Mouse (Mus musculus): Measurements from ENCODE around the gene Nxpe5. TPM values are rescaled to one million over a fixed set of nuclear protein-coding genes. Genes with fewer than 3 reads are reported as not detected.

Gene Nxpe5
- polyA plus RNA-seq, 1 experiment from 2014 or later: not detected

- peak; percentile 98 for ATAC-seq (ENCODE audit: low FRiP score)
- under 1% methylated on average over 56 of the region's 56 CpGs for WGBS
- peak within 1 kb of the TSS; percentile 78 for H3K4me2 ChIP-seq
- H3K27ac ChIP-seq (replicated peaks): peak within 1 kb of the TSS; percentile 81
- peak within 1 kb of the TSS; percentile 74 for H3K9ac ChIP-seq (replicated peaks)
- peaks cover 48% of the 10 kb centered on the region for H3K4me1 ChIP-seq
- H3K27me3 ChIP-seq (replicated peaks): no peaks in the 10 kb centered on the region
- peaks cover 7% of the 10 kb centered on the region for H3K36me3 ChIP-seq
- H3K4me3 ChIP-seq (replicated peaks): peak within 1 kb of the TSS; percentile 61
- no peaks in the 10 kb centered on the region for H3K9me3 ChIP-seq (replicated peaks)
Observed at GRCm38 (mm10) chr5:138279585-138280424, 54.1 kb downstream of the Nxpe5 start, which contains the start of the genes Gm43720, Gpc2 and Stag3. Gm43720 (minus strand) TSS chr5:138279958. Gpc2 (minus strand) TSS chr5:138280005. Stag3 (plus strand) TSS chr5:138280240.

GRCm38 (mm10) chr5:138280425-138280768, 54.7 kb downstream of the Nxpe5 start:
- Histone ChIP-seq H3K4me2 (peak overlapping the region; percentile 78), H3K4me3 (replicated peaks) (peak overlapping the region; percentile 61), H3K27me3 (replicated peaks) (no peaks in the 10 kb centered on the region), H3K36me3 (peaks cover 7% of the 10 kb centered on the region), H3K27ac (replicated peaks) (peak overlapping the region; percentile 58), H3K4me1 (peaks cover 42% of the 10 kb centered on the region), H3K9me3 (replicated peaks) (no peaks in the 10 kb centered on the region), H3K9ac (replicated peaks) (no peak overlapping the region; the same call in 1 of the 2 replicates)
- 21% methylated on average over 26 of the region's 26 CpGs for WGBS
- ATAC-seq (ENCODE audit: low FRiP score): no peak

GRCm38 (mm10) chr5:138280829-138281228, 55.1 kb downstream of the Nxpe5 start:
- Histone ChIP-seq H3K9me3 (replicated peaks) (no peaks in the 10 kb centered on the region), H3K4me1 (peaks cover 38% of the 10 kb centered on the region), H3K36me3 (peaks cover 7% of the 10 kb centered on the region), H3K27ac (replicated peaks) (no peak overlapping the region), H3K4me3 (replicated peaks) (peak overlapping the region; percentile 61), H3K4me2 (peak overlapping the region; percentile 78), H3K9ac (replicated peaks) (no peak overlapping the region), H3K27me3 (replicated peaks) (no peaks in the 10 kb centered on the region)
- ATAC-seq (ENCODE audit: low FRiP score): no peak
- WGBS: 93% methylated on average over 15 of the region's 15 CpGs

GRCm38 (mm10) chr5:138281798-138282197, 56.1 kb downstream of the Nxpe5 start:
- no peaks in the 10 kb centered on the region for H3K9me3 ChIP-seq (replicated peaks)
- H3K4me2 ChIP-seq: no peak overlapping the region
- H3K4me1 ChIP-seq: peaks cover 28% of the 10 kb centered on the region
- H3K9ac ChIP-seq (replicated peaks): no peak overlapping the region
- H3K27me3 ChIP-seq (replicated peaks): no peaks in the 10 kb centered on the region
- peaks cover 5% of the 10 kb centered on the region for H3K36me3 ChIP-seq
- no peak overlapping the region for H3K27ac ChIP-seq (replicated peaks)
- H3K4me3 ChIP-seq (replicated peaks): no peak overlapping the region
- WGBS: 82% methylated on average over 2 of the region's 2 CpGs
- ATAC-seq (ENCODE audit: low FRiP score): no peak

- 59% methylated on average over 1 of the region's 1 CpGs for WGBS
- no peak overlapping the region for H3K4me3 ChIP-seq (replicated peaks)
- H3K4me1 ChIP-seq: peaks cover 11% of the 10 kb centered on the region
- no peak for ATAC-seq (ENCODE audit: low FRiP score)
- no peak overlapping the region for H3K27ac ChIP-seq (replicated peaks)
- no peaks in the 10 kb centered on the region for H3K36me3 ChIP-seq
- no peaks in the 10 kb centered on the region for H3K27me3 ChIP-seq (replicated peaks)
- H3K9ac ChIP-seq (replicated peaks): no peak overlapping the region
- H3K9me3 ChIP-seq (replicated peaks): no peaks in the 10 kb centered on the region
- H3K4me2 ChIP-seq: no peak overlapping the region
Observed at GRCm38 (mm10) chr5:138283540-138283939, 57.8 kb downstream of the Nxpe5 start.

GRCm38 (mm10) chr5:138287861-138288260, 62.2 kb downstream of the Nxpe5 start:
- no peaks in the 10 kb centered on the region for H3K27me3 ChIP-seq (replicated peaks)
- 76% methylated on average over 3 of the region's 3 CpGs for WGBS

GRCm38 (mm10) chr5:138291638-138292037, 65.9 kb downstream of the Nxpe5 start:
- no peak overlapping the region for H3K4me2 ChIP-seq
- no peaks in the 10 kb centered on the region for H3K9me3 ChIP-seq (replicated peaks)
- WGBS: 91% methylated on average over 1 of the region's 1 CpGs
- no peak overlapping the region for H3K9ac ChIP-seq (replicated peaks)
- no peak overlapping the region for H3K4me3 ChIP-seq (replicated peaks)
- H3K4me1 ChIP-seq: no peaks in the 10 kb centered on the region
- H3K36me3 ChIP-seq: peaks cover 3% of the 10 kb centered on the region; the same call in 1 of the 2 replicates
- H3K27me3 ChIP-seq (replicated peaks): no peaks in the 10 kb centered on the region
- no peak overlapping the region for H3K27ac ChIP-seq (replicated peaks)
- no peak for ATAC-seq (ENCODE audit: low FRiP score)

More at GRCm38 (mm10) chr5:138287861-138288260, 62.2 kb downstream of the Nxpe5 start:
- Histone ChIP-seq H3K27ac (replicated peaks) (no peak overlapping the region), H3K4me1 (no peaks in the 10 kb centered on the region), H3K9me3 (replicated peaks) (no peaks in the 10 kb centered on the region), H3K36me3 (peaks cover 3% of the 10 kb centered on the region; the same call in 1 of the 2 replicates), H3K4me3 (replicated peaks) (no peak overlapping the region), H3K4me2 (no peak overlapping the region), H3K9ac (replicated peaks) (no peak overlapping the region)
- ATAC-seq (ENCODE audit: low FRiP score): no peak

- Histone ChIP-seq H3K9ac (replicated peaks) (no peak overlapping the region), H3K36me3 (peaks cover 3% of the 10 kb centered on the region; the same call in 1 of the 2 replicates), H3K27ac (replicated peaks) (no peak overlapping the region), H3K4me1 (no peaks in the 10 kb centered on the region), H3K4me3 (replicated peaks) (no peak overlapping the region), H3K4me2 (no peak overlapping the region), H3K9me3 (replicated peaks) (no peaks in the 10 kb centered on the region), H3K27me3 (replicated peaks) (no peaks in the 10 kb centered on the region)
- ATAC-seq (ENCODE audit: low FRiP score): no peak
Observed at GRCm38 (mm10) chr5:138294158-138294557, 68.5 kb downstream of the Nxpe5 start.

GRCm38 (mm10) chr5:138299613-138300012, 73.9 kb downstream of the Nxpe5 start:
- Histone ChIP-seq H3K9me3 (replicated peaks) (no peaks in the 10 kb centered on the region), H3K4me2 (no peak overlapping the region), H3K36me3 (peaks cover 21% of the 10 kb centered on the region; the same call in 1 of the 2 replicates), H3K4me1 (no peaks in the 10 kb centered on the region), H3K4me3 (replicated peaks) (no peak overlapping the region), H3K27me3 (replicated peaks) (no peaks in the 10 kb centered on the region), H3K9ac (replicated peaks) (no peak overlapping the region), H3K27ac (replicated peaks) (no peak overlapping the region)
- 89% methylated on average over 2 of the region's 2 CpGs for WGBS
- no peak for ATAC-seq (ENCODE audit: low FRiP score)

Other genes starting within 250 kb of the Nxpe5 start
- not detected in 2 replicates for gene Azgp1, start 244.4 kb upstream of the Nxpe5 start, polyA plus RNA-seq (2015; fragmentation: Nextera tagmentation; extraction: Ambion mirVana)
- not detected in 2 replicates for gene Smok3a, start 204.6 kb upstream of the Nxpe5 start, polyA plus RNA-seq (2015; fragmentation: Nextera tagmentation; extraction: Ambion mirVana)
- gene Smok3b, start 204.5 kb upstream of the Nxpe5 start, polyA plus RNA-seq (2015; fragmentation: Nextera tagmentation; extraction: Ambion mirVana): not detected in 2 replicates
- not detected in 2 replicates for gene Smok3c, start 172.7 kb upstream of the Nxpe5 start, polyA plus RNA-seq (2015; fragmentation: Nextera tagmentation; extraction: Ambion mirVana)
- 17.3 and 18.2 TPM in 2 replicates for gene Zkscan1, start 140.8 kb upstream of the Nxpe5 start, polyA plus RNA-seq (2015; fragmentation: Nextera tagmentation; extraction: Ambion mirVana)
- gene Zscan21, start 109.0 kb upstream of the Nxpe5 start, polyA plus RNA-seq (2015; fragmentation: Nextera tagmentation; extraction: Ambion mirVana): 75.3 and 80.5 TPM in 2 replicates
- gene Zfp113, start 70.2 kb upstream of the Nxpe5 start, polyA plus RNA-seq (2015; fragmentation: Nextera tagmentation; extraction: Ambion mirVana): 22.0 and 24.9 TPM in 2 replicates
- 325 and 328 TPM in 2 replicates for gene Cops6, start 64.8 kb upstream of the Nxpe5 start, polyA plus RNA-seq (2015; fragmentation: Nextera tagmentation; extraction: Ambion mirVana)
- 22.8 and 23.0 TPM in 2 replicates for gene Ap4m1, start 53.9 kb upstream of the Nxpe5 start, polyA plus RNA-seq (2015; fragmentation: Nextera tagmentation; extraction: Ambion mirVana)
- gene Mcm7, start 53.5 kb upstream of the Nxpe5 start, polyA plus RNA-seq (2015; fragmentation: Nextera tagmentation; extraction: Ambion mirVana): 62.9 and 99.9 TPM in 2 replicates
- 62.5 and 70.0 TPM in 2 replicates for gene Taf6, start 38.4 kb upstream of the Nxpe5 start, polyA plus RNA-seq (2015; fragmentation: Nextera tagmentation; extraction: Ambion mirVana)
- 26.2 and 31.7 TPM in 2 replicates for gene Cnpy4, start 38.4 kb upstream of the Nxpe5 start, polyA plus RNA-seq (2015; fragmentation: Nextera tagmentation; extraction: Ambion mirVana)
- 13.4 and 14.8 TPM in 2 replicates for gene Mblac1, start 31.6 kb upstream of the Nxpe5 start, polyA plus RNA-seq (2015; fragmentation: Nextera tagmentation; extraction: Ambion mirVana)
- gene Lamtor4, start 29.6 kb downstream of the Nxpe5 start, polyA plus RNA-seq (2015; fragmentation: Nextera tagmentation; extraction: Ambion mirVana): 113 and 121 TPM in 2 replicates
- gene BC037034, start 38.1 kb downstream of the Nxpe5 start, polyA plus RNA-seq (2015; fragmentation: Nextera tagmentation; extraction: Ambion mirVana): 16.9 and 19.2 TPM in 2 replicates
- gene Gal3st4, start 46.9 kb downstream of the Nxpe5 start, polyA plus RNA-seq (2015; fragmentation: Nextera tagmentation; extraction: Ambion mirVana): 3.2 and 3.6 TPM in 2 replicates
- gene Gm43720, start 54.1 kb downstream of the Nxpe5 start, polyA plus RNA-seq (2015; fragmentation: Nextera tagmentation; extraction: Ambion mirVana): 0.04 and 0.27 TPM in 2 replicates
- 101 and 134 TPM in 2 replicates for gene Gpc2, start 54.1 kb downstream of the Nxpe5 start, polyA plus RNA-seq (2015; fragmentation: Nextera tagmentation; extraction: Ambion mirVana)
- 10.1 and 12.5 TPM in 2 replicates for gene Stag3, start 54.3 kb downstream of the Nxpe5 start, polyA plus RNA-seq (2015; fragmentation: Nextera tagmentation; extraction: Ambion mirVana)
- 0.40 TPM in 1 of 2 replicates, not detected in the other for gene Pvrig, start 116.1 kb downstream of the Nxpe5 start, polyA plus RNA-seq (2015; fragmentation: Nextera tagmentation; extraction: Ambion mirVana)
- gene Zfp157, start 215.6 kb downstream of the Nxpe5 start, polyA plus RNA-seq (2015; fragmentation: Nextera tagmentation; extraction: Ambion mirVana): 50.8 and 58.1 TPM in 2 replicates

Measured in neural tube, embryonic 15.5 days (tissue).